Mouse (Mus musculus): ENCODE measurements around the gene 9030025P20Rik.
"Not testable (repeated sequence)": the region's sequence is repeated elsewhere in the genome, so short reads cannot be mapped to it uniquely, and the experiment has no call there.

DNA sequence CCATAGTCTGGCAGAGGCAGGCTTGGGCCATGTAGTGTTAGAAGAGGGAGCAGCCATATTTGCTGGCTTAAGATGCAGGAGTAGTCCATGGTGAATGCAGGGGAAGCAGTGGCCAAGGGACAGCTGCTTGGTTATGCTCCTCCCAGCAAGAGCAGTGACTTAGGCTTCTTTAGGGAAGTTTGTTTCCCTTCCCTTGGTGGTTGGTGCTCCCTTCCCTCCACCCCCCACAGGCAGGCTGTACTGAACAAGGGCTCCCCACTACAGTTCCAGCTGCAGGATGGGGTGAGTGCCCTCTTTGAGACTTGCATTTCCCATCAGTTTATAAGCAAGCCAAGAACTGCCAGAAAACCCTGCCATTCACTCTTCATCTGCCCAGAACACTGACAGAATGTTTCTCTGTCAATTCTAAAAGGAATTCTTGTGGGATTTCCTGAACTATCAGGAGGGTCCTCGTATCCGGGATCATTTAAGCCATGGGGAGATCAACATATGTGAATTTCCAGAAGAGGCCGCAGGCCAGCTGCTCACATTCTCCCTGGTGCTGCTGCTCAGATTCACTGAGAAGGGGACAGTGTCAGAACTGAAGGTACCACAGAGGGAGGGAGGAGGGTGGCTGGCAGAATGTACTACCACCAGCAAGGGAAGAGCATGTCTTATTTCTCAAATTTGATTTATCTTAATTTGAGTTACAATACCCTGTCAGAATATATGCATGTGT is 43.4 kb downstream of the 9030025P20Rik start:
- TF ChIP-seq CTCF, POLR2A (IDR thresholded peaks at IDR 0.05; ENCODE audit: insufficient read depth, low read depth, low read length): not testable (repeated sequence)
